Mouse (Mus musculus): ENCODE results near the gene Hnrnpul2.

Hnrnpul2 gene

GRCm38 (mm10) chr19:8819596-8820423, at the start of gene Hnrnpul2:
Gene Hnrnpul2 (plus strand): TSS chr19:8820010.
- WGBS = under 1% methylated on average over 83 of the region's 83 CpGs

DNA sequence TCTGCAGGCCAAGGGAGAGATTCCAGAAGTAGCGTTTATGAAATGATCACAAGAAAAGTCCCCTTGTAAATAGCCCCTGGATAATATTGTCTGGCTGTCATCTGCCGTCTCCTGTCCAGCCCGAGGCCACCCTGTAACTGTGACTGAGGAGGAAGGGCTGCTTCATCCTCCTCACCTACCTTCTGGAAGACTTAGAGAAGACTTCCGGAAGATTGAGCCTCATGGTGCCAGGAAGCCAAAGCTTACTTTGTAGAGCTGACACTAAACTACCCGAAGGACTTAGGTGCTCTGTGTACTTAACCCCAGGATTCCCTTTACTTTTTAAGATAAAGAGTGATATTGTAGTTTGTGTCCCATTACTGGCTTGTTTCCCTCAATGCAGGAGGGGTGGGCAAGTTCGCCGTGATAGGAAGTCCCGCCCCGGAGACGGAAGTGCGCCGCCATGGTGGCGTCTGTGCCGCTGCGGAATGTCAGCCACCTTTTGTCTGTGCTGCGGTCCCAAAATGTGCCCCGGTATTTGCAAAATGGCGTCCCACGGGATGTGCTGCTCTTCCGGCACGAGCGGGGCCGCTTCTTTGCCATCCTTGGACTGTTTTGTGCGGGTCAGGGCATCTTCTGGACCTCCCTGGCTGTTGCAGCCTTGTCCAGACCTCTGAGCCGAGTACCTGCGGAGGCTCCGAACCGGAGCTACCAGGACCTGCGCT, 49.1 kb upstream of the Hnrnpul2 start, which contains the start of gene Tmem223:
TSS of gene Tmem223 (plus strand) at position 430 of the 704 bp plus-strand sequence.
- 14% methylated on average over 29 of the region's 29 CpGs for WGBS

DNA sequence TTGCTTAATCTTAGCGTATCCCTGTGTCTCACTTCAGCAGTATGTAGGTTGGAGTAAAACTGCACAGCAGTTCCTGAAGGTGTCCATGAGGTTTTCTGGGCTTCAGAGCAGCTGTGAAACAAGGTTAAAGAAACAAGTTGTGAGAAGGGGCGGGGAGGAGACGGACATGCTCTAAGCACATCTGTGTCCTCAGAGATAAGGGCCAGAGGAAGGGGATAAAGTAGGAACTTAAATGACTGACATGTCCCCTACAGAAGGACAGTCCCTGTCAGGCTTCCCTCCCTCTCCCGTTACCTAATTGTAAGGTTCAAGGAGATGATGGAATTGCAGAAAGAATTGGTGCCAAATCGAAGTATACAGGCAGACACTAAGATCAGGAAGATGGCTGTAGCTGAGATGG, 46.8 kb upstream of the Hnrnpul2 start:
- 67% methylated on average over 5 of the region's 5 CpGs for WGBS

GRCm38 (mm10) chr19:8773409-8773808, 46.4 kb upstream of the Hnrnpul2 start:
- 47% methylated on average over 6 of the region's 6 CpGs for WGBS

DNA sequence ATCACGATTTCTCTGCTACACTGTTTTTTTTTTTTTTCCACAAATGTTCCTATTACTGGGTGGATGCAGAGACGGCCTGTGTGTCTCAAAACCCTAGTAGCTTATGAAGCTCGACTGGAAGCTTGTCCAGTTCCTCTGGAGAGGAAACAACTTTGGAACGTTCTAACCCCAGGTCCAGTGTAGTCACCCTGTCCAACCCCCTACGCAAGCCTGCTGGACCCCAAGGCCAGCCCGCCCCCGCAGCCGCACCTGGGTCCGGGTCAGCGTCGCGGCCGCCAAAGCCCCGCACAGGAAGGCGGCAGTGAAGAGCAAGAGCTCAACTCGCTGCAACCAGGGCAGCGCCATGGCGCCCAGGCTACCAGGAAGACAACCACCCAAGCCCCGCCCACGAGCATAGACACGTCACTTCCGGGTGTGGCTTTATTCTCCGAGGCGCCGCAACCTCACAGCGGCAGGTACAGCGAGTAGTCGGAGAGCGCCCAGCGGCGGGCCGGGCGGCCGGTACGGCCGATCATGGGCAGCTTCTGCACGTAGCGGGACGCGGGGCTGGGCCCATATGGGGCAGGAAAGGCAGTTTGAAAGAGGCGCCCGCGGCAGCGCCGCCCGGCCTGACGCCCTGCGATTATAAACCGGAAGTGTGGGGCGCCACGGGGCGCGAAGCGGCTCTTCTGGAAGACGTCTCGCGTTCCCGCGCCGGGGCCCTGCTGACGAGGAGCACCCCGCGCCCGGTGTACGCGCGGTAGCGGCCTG, 45.5 kb upstream of the Hnrnpul2 start, which contains the start of gene Tmem179b:
TSS of gene Tmem179b (minus strand) at position 382 of the 750 bp plus-strand sequence.
- WGBS = under 1% methylated on average over 68 of the region's 68 CpGs

DNA sequence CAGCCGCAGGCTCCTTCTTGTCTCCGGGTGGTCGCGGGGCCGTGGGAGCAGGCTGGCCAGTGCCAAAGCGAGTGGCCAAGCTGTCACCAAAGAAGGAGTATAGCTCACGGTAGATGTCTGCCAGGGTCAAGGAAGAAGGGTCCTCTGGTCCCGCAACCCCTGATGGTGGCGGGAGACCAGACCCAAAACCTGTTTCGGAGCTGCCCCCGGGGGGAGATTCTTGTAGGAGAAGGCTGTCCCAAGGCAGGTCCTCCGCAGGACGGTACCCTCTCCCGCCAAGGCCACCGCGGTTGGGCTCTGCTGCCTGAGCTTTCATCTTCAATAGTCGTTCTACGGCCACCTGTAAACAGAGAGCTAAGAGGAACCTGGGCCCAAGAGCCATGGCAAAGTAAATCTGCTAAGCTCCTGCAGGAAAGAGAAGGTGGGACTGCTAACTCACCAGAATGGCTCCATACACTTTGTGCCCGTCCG, 44.8 kb upstream of the Hnrnpul2 start:
- 3% methylated on average over 20 of the region's 20 CpGs for WGBS

GRCm38 (mm10) chr19:8786008-8786781, 33.6 kb upstream of the Hnrnpul2 start, which contains the start of gene Taf6l:
Gene Taf6l (minus strand): TSS chr19:8786417.
- WGBS = under 1% methylated on average over 32 of the region's 32 CpGs

- 20% methylated on average over 3 of the region's 3 CpGs for WGBS
Measured at GRCm38 (mm10) chr19:8788521-8788920, 31.3 kb upstream of the Hnrnpul2 start.

DNA sequence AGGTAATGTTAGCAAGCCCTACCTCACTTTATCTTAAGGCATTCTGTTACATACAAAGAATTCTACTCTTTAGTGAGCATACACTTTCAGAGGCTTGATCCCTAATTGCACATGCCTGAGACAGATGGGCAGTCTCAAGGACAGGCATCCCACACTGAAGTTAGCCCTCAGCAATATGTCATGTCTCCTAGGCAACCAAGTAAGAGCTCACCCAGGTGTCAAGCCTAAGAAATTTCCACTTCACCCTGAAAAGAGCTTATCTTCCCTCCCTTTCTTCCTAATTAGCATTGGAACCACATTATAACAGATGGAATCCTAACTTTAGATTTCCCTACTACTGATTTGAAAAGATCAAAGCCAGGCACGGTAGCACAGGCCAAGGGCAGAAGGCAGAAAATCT, 30.6 kb upstream of the Hnrnpul2 start:
- WGBS = 28% methylated on average over 1 of the region's 1 CpGs

- WGBS = 54% methylated on average over 7 of the region's 7 CpGs
Measured at GRCm38 (mm10) chr19:8790171-8790570, 29.6 kb upstream of the Hnrnpul2 start.

DNA sequence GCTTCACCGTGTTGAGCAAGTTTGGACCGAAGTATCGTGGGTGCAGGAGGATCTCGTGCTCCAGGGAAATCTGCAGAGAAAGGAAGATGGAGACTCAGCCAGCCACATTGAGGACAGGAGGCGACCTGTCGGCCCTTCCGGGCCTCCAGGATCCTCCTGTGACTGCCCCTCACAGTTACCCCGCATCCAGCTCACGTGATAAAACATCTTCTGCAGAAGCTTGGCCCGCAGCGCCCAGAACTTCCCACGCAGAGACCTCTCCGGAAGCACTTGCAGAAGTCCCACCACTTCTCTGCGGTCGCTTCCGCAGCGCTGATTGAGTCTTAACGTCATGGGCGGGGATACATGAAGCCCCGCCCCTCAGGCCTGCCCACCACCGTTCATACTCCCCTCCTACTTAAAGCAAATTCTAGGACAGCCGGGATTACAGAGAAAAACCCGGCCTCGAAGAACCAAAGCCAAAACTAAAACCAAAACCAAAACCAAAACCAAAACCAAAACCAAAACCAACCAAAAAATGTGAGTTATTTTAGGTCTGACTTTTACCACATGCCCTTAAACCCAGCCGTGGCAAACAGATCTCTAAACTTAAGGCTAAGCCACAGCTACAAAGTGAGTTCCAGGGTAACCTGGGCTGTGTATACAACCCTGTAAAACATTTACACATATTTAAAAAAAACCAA, 21.4 kb upstream of the Hnrnpul2 start, which contains the start of gene Polr2g:
TSS of gene Polr2g (minus strand) at position 314 of the 683 bp plus-strand sequence.
- WGBS = under 1% methylated on average over 25 of the region's 25 CpGs

DNA sequence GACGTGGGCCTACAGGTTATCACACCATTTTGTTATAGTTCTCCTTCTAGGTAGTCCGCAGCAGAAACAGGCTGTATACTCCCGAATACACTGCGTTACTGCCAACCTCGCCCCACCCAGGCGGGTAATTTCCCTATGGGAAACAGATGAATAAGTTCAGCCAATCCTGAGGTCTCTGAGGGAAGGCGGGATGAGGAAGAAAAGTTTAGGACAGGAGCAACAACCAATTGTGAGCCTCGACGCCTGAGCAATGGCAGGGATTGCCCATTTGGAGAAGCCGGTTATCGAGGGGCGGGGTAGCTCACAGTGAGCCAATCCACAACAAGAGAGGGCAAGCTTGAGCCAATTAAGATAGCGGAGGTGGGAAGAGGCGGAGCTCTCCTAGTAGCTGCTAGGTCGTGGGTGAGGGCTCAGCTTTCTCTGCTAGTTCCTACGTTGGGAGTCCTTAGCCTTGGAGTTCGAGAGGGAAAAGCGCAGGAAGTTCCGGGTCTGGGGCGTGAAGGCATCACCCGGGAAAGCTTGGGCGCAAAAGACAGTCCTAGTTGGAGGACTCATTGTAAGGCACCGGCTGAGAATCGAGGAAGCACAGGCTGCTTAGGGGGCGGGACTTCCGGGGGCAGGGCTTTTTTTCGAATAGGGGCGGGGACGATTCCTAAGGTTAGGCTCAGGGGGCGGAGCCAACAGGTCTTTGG, 17.5 kb upstream of the Hnrnpul2 start, which contains the start of gene Zbtb3:
TSS of gene Zbtb3 (plus strand) at position 426 of the 692 bp plus-strand sequence.
- WGBS = under 1% methylated on average over 30 of the region's 30 CpGs

DNA sequence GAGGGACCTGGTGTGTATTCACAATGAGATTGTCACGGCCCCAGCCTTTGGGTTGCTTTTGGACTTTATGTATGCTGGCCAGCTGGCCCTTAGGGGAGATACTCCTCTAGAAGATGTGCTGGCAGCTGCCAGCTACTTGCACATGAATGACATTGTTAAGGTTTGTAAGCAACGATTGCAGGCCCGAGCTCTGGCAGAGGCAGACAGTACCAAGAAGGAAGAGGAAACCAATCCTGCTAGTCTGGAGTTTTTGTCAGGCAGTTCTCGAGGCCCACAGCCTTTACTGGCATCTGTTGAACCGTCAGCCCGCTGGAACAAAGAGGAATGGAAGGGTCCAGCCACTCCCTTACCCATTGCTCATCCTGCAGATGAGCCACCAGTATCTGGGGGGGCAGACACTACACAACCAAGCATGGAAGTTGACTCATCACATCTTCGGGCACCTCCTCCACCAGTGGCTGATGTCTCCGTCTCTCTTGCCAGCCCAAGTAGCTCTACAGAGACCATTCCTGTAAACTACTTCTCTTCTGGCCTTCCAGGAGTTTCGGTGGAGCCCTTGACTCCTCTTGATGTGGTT, 16.5 kb upstream of the Hnrnpul2 start:
- 62% methylated on average over 9 of the region's 9 CpGs for WGBS

DNA sequence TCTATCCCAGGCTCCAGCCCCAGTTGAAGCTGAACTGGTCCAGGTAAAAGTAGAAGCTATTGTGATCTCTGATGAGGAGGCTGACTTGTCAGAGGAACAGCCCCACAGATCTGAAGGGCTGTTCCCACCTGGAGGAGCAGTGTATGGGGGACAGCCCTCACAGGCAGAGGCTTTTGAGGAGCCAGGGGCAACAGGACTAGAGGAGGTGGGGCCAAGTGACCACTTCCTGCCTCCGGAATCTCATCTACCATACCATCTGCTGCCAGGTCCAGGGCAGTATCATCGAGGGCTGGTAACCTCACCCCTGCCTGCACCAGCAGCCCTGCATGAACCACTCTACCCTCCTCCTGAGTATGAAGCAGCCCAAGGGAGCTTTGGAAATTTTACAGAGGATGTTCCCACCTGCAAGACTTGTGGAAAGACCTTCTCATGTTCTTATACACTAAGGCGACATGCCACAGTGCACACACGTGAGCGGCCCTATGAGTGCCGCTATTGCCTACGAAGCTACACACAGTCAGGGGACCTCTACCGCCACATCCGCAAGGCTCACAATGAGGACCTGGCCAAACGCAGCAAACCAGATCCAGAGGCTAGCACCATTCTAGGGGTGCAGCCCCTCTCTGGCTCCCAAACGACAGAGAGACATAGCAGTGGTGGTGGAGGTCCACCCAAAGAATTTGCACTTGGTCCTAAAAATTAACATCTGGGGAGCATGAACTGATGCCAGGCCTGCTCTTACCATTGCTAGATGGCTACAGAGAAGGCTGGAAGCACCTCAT, 15.7 kb upstream of the Hnrnpul2 start:
- WGBS = 90% methylated on average over 11 of the region's 11 CpGs

DNA sequence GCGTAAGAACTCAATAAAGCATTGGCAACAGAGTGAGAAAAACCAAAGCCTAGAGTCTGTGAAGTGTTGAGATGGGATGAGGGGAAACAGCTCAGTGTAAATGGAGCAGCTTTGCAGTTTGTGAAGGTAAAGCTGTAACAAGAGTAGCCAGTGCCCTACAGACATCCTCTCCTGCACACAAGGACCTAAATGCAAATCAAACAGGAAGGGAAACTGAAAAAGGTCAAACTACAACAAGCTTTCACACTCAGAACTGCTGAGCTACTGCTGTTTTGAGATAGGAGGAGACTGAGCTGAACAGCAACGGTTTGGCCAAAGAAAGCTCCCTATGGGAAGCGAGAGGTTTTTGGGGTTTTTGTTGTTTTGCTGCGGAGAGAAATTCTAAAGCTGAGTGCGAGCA, 13.0 kb upstream of the Hnrnpul2 start:
- WGBS = 82% methylated on average over 5 of the region's 5 CpGs

DNA sequence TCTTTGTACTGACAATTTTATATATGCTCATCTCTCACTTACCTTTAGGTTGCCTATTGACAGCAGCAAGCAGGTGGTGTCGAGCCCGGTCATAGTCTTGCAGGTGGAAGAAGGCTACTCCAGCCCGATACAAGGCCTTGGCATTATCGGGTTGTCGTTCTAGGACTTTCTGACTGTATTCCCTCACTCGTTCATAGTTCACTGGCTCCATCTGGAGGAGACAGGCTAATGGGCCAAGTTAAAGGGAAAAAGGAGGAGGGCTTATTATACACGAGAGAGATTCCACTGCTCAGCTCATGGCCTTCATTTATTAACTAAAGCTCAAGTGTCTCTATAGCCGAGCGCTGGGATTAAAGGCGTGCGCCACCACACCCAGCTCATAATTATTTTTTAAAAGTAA, 4.0 kb upstream of the Hnrnpul2 start:
- 56% methylated on average over 11 of the region's 11 CpGs for WGBS

DNA sequence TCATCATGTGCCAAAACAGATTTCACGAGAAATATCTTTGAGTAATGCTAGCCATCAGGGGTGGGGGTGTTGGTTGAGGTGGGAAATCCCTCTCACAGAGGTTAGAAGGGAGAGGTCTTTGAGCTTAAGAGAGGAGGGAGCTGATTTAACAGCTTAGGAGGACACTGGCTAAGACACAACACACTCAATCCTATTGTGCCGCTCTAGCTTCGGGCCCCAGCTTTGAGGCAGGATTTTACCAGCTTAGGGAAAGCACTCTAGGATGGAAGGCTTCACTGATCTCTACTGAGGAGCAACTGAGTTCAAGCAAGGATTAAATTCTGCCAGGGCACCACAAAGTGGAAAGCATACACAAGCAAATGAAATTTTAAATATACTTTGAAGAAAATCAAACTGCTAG, 2.8 kb upstream of the Hnrnpul2 start:
- 49% methylated on average over 3 of the region's 3 CpGs for WGBS

DNA sequence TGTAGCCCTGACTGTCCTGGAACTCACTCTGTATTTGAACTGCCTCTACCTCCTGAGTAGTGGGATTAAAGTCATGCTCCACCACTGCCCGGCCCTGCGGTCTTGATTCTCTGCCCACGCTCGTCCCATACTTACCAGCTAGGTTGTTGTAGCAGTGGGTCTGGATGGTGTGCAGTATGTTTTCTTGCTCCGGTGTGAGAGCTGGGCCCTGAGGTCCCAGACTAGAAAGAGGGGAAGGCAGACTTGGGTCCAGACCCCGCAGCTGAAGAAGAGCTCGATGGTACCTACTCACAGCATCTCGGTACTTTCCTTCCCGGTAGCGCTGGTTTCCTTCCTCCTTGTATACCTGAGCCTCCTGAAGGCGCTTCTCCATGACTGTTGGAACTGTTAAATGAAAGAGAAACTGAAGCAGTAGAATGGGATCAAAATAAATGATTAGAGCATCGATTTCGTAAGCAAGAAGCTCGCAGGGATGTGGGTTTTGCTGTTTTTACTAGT, 1.5 kb upstream of the Hnrnpul2 start:
- WGBS = 13% methylated on average over 14 of the region's 14 CpGs
